Mouse (Mus musculus) G1E (cell line): ENCODE measurements around the gene 4930415O20Rik.

Source experiments
- CTCF ChIP-seq: IDR thresholded peaks from 2 replicates; pipeline ENCODE4 v1.5.1; 2012; ENCODE audit warnings: low read depth, low read length, inconsistent platforms, mixed read lengths
- GATA1 ChIP-seq: IDR thresholded peaks from 2 replicates; pipeline ENCODE4 v1.6.1; 2012; ENCODE audit warnings: borderline replicate concordance, low read length, inconsistent platforms, mixed read lengths
- GATA2 ChIP-seq: IDR thresholded peaks from 2 replicates; pipeline ENCODE4 v1.6.1; 2012; ENCODE audit warnings: low read depth, low read length, inconsistent platforms, borderline replicate concordance
- POLR2AphosphoS5 ChIP-seq: IDR thresholded peaks from 2 replicates; pipeline ENCODE4 v1.6.1; 2012; ENCODE audit warnings: low read depth, low read length, inconsistent platforms; ENCODE audit not compliant: insufficient replicate concordance
- TAL1 ChIP-seq: conservative IDR thresholded peaks from 2 replicates; pipeline ENCODE4 v1.6.1; 2012; ENCODE audit warnings: low read depth, low read length, inconsistent platforms, mixed read lengths

- TF ChIP-seq CTCF (no peak), GATA1 (no peak), TAL1 (no peak), POLR2AphosphoS5 (no peak), GATA2 (no peak)
Measured at GRCm38 (mm10) chr15:98629464-98629863, 58.7 kb downstream of the 4930415O20Rik start.
